Mouse (Mus musculus): ENCODE measurements around the gene Syn3. TPM values are rescaled to one million over a fixed set of nuclear protein-coding genes. Genes with fewer than 3 reads are reported as not detected.

Gene Syn3
- polyA plus RNA-seq, 1 experiment, result 0.75 TPM

DNA sequence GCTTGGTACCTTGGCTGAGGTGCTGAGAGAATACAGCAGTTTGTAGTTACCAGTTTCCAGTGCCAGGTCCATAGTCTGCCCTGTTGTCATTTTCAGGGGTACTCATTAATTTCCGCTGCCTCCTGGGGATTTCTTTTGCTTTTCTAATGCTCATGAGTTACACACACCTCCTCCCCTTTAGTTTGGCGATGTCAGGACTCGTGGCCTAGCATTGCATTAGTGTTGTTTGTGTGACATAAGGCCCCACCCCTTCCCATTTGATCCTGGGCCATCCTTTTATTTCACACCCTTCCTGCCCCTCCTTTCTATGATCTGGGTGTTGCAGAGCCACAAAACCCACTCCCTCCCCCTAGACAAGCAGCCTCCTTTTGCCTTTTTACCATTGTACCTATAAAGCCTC, 334.6 kb downstream of the Syn3 start:
- TF ChIP-seq CTCF (IDR thresholded peaks at IDR 0.05; ENCODE audit: extremely low read depth, insufficient read length, insufficient replicate concordance, low read depth, low read length) (no peak), POLR2A (IDR thresholded peaks at IDR 0.05; ENCODE audit: low read depth, low read length) (no peak)

DNA sequence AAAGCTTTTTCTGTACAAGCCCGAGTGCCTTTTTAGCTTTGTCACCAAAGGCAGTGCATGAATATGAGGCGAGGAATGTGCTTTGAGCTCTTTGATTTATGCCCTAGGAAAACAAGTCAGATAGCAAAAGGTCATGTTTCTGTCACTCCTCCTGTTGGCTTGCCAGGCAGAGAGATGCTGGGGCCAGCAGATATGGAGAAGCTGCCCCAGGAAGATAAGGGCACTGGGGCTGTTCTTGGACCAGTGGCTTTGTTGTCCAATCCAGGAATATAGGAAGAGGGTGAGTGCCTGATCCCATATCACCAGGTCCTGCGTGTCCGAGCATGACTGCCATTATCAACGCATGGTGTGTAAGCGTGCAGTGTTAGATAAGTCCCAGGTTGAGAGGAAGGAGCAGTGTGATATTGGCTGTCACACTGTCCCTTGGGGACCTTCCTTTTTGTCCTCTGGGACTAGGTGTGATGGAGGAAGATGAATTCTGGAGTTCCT, 336.9 kb downstream of the Syn3 start:
- Histone ChIP-seq H3K27me3 (ENCODE audit: control insufficient read depth, insufficient read depth, low read length) (no peaks in the 10 kb centered on the region), H3K36me3 (ENCODE audit: control insufficient read depth, insufficient read depth, low read length) (no peaks in the 10 kb centered on the region), H3K4me3 (ENCODE audit: low read depth, low read length) (no peak overlapping the region), H3K27ac (ENCODE audit: insufficient read depth, low read depth, low read length) (no peak overlapping the region), H3K4me1 (ENCODE audit: control insufficient read depth, insufficient read depth, insufficient read length, low read length) (peaks cover 2% of the 10 kb centered on the region; the same call in 1 of the 2 replicates)
- 46% methylated on average over 6 of the region's 6 CpGs for WGBS
- TF ChIP-seq CTCF (IDR thresholded peaks at IDR 0.05; ENCODE audit: extremely low read depth, insufficient read length, insufficient replicate concordance, low read depth, low read length) (no peak), POLR2A (IDR thresholded peaks at IDR 0.05; ENCODE audit: low read depth, low read length) (no peak)

More for the DNA sequence above, 334.6 kb downstream of the Syn3 start:
- Histone ChIP-seq H3K27me3 (ENCODE audit: control insufficient read depth, insufficient read depth, low read length) (no peaks in the 10 kb centered on the region), H3K36me3 (ENCODE audit: control insufficient read depth, insufficient read depth, low read length) (no peaks in the 10 kb centered on the region), H3K4me3 (ENCODE audit: low read depth, low read length) (no peak overlapping the region), H3K4me1 (ENCODE audit: control insufficient read depth, insufficient read depth, insufficient read length, low read length) (peaks cover 2% of the 10 kb centered on the region; the same call in 1 of the 2 replicates), H3K27ac (ENCODE audit: insufficient read depth, low read depth, low read length) (no peak overlapping the region; the same call in 1 of the 2 replicates)
- 45% methylated on average over 3 of the region's 3 CpGs for WGBS

GRCm38 (mm10) chr10:86158198-86158899, 340.3 kb downstream of the Syn3 start:
- 73% methylated on average over 8 of the region's 8 CpGs for WGBS
- Histone ChIP-seq H3K27ac (ENCODE audit: insufficient read depth, low read depth, low read length) (peak overlapping the region; percentile 5; the same call in 1 of the 2 replicates), H3K4me3 (ENCODE audit: low read depth, low read length) (no peak overlapping the region)

DNA sequence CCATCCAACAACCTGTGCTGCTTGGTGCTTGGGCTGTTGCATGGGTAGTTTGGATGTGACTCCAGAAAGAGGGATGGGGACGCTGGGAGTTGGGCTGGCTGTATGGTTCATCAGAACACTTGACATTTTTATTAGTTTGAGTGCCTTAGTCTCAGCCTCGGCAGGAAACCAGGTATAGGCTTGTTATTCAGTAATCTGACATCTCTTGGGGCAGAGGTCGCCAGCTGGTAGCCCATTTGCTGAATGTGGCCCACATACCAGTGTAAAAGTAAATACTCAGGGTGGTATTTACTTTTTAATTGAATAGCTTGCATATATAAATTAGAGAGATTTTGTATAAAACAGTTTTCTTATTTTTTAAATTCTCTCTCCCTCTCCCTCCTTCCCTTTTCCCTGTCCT, 343.4 kb downstream of the Syn3 start:
- TF ChIP-seq CTCF (IDR thresholded peaks at IDR 0.05; ENCODE audit: extremely low read depth, insufficient read length, insufficient replicate concordance, low read depth, low read length), result no peak
- TF ChIP-seq POLR2A (IDR thresholded peaks at IDR 0.05; ENCODE audit: low read depth, low read length), result no peak
- WGBS, result 49% methylated on average over 3 of the region's 3 CpGs
- Histone ChIP-seq H3K27me3 (ENCODE audit: control insufficient read depth, insufficient read depth, low read length) (no peaks in the 10 kb centered on the region; the same call in 1 of the 2 replicates), H3K27ac (ENCODE audit: insufficient read depth, low read depth, low read length) (no peak overlapping the region), H3K4me1 (ENCODE audit: control insufficient read depth, insufficient read depth, insufficient read length, low read length) (no peaks in the 10 kb centered on the region), H3K4me3 (ENCODE audit: low read depth, low read length) (no peak overlapping the region), H3K36me3 (ENCODE audit: control insufficient read depth, insufficient read depth, low read length) (no peaks in the 10 kb centered on the region)

More at GRCm38 (mm10) chr10:86158198-86158899, 340.3 kb downstream of the Syn3 start:
- Histone ChIP-seq H3K27me3 (ENCODE audit: control insufficient read depth, insufficient read depth, low read length) (no peaks in the 10 kb centered on the region; the same call in 1 of the 2 replicates), H3K4me1 (ENCODE audit: control insufficient read depth, insufficient read depth, insufficient read length, low read length) (no peaks in the 10 kb centered on the region), H3K36me3 (ENCODE audit: control insufficient read depth, insufficient read depth, low read length) (no peaks in the 10 kb centered on the region)
- no peak for TF ChIP-seq CTCF (IDR thresholded peaks at IDR 0.05; ENCODE audit: extremely low read depth, insufficient read length, insufficient replicate concordance, low read depth, low read length)
- no peak for TF ChIP-seq POLR2A (IDR thresholded peaks at IDR 0.05; ENCODE audit: low read depth, low read length)

- Histone ChIP-seq H3K4me3 (ENCODE audit: low read depth, low read length) (no peak overlapping the region), H3K36me3 (ENCODE audit: control insufficient read depth, insufficient read depth, low read length) (no peaks in the 10 kb centered on the region), H3K27ac (ENCODE audit: insufficient read depth, low read depth, low read length) (no peak overlapping the region), H3K4me1 (ENCODE audit: control insufficient read depth, insufficient read depth, insufficient read length, low read length) (no peaks in the 10 kb centered on the region), H3K27me3 (ENCODE audit: control insufficient read depth, insufficient read depth, low read length) (no peaks in the 10 kb centered on the region; the same call in 1 of the 2 replicates)
- TF ChIP-seq CTCF (IDR thresholded peaks at IDR 0.05; ENCODE audit: extremely low read depth, insufficient read length, insufficient replicate concordance, low read depth, low read length) (no peak), POLR2A (IDR thresholded peaks at IDR 0.05; ENCODE audit: low read depth, low read length) (no peak)
Observed at GRCm38 (mm10) chr10:86153221-86153620, 345.5 kb downstream of the Syn3 start.

GRCm38 (mm10) chr10:86151357-86151756, 347.3 kb downstream of the Syn3 start:
- Histone ChIP-seq H3K27me3 (ENCODE audit: control insufficient read depth, insufficient read depth, low read length) (no peaks in the 10 kb centered on the region; the same call in 1 of the 2 replicates), H3K4me3 (ENCODE audit: low read depth, low read length) (no peak overlapping the region), H3K4me1 (ENCODE audit: control insufficient read depth, insufficient read depth, insufficient read length, low read length) (no peaks in the 10 kb centered on the region), H3K36me3 (ENCODE audit: control insufficient read depth, insufficient read depth, low read length) (no peaks in the 10 kb centered on the region), H3K27ac (ENCODE audit: insufficient read depth, low read depth, low read length) (no peak overlapping the region)
- TF ChIP-seq POLR2A (IDR thresholded peaks at IDR 0.05; ENCODE audit: low read depth, low read length), result no peak
- no peak for TF ChIP-seq CTCF (IDR thresholded peaks at IDR 0.05; ENCODE audit: extremely low read depth, insufficient read length, insufficient replicate concordance, low read depth, low read length)
- WGBS, result 49% methylated on average over 5 of the region's 5 CpGs

GRCm38 (mm10) chr10:86150076-86150475, 348.6 kb downstream of the Syn3 start:
- no peaks in the 10 kb centered on the region for H3K27me3 ChIP-seq (ENCODE audit: control insufficient read depth, insufficient read depth, low read length)
- no peak overlapping the region for H3K27ac ChIP-seq (ENCODE audit: insufficient read depth, low read depth, low read length)
- no peaks in the 10 kb centered on the region for H3K4me1 ChIP-seq (ENCODE audit: control insufficient read depth, insufficient read depth, insufficient read length, low read length)
- no peaks in the 10 kb centered on the region for H3K36me3 ChIP-seq (ENCODE audit: control insufficient read depth, insufficient read depth, low read length)
- 13% methylated on average over 1 of the region's 1 CpGs for WGBS
- no peak for TF ChIP-seq POLR2A (IDR thresholded peaks at IDR 0.05; ENCODE audit: low read depth, low read length)
- TF ChIP-seq CTCF (IDR thresholded peaks at IDR 0.05; ENCODE audit: extremely low read depth, insufficient read length, insufficient replicate concordance, low read depth, low read length), result no peak
- H3K4me3 ChIP-seq (ENCODE audit: low read depth, low read length), result no peak overlapping the region

All from small intestine, adult 2 months (tissue).